ENCODE assay signal across 9 mouse cellular contexts in the genomic region with DNA sequence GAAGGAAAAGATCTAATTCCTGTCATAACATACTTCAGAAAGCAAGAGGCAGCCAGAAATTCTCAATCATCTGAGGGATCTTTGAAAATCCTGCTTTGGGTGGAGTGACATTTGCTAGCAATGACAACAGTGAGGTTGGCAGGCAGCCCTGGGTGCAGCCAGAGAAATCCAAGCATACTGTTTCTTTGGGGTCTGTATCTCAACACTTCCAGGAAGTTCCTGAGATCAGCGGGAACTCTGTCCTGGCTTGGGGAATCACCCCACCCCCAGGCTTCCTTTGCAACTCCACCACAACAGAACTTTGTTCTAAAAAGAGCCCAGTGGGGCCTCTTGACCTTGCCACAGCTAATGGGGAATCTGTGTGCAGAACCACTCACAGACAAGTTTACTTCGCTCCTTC.
A peak's percentile ranks its signal among the peaks of the same experiment; 100 is the strongest.
DNase-seq lines count a peak whose midpoint lies in the region; ATAC-seq lines count a peak whose summit lies in the region.
"Had no signal": no experiment of that assay in that cellular context is flagged by ENCODE, and none has a peak within 500 bp of the region (broad histone marks: within the 10 kb centered on the region; RNA-seq: fewer than 3 reads in every experiment).

No protein-coding gene starts in this region.

- H3K4me1 ChIP-seq in heart, embryonic 14.5 days (ENCODE audit: control insufficient read depth in 2 of 2, insufficient read depth in 2 of 2, low read length in 2 of 2) = peaks cover 10 to 17% of the 10 kb centered on the region in 2 experiments
- peaks cover 16% of the 10 kb centered on the region for H3K4me1 ChIP-seq in lung, embryonic 16.5 days (replicated peaks; ENCODE audit: control insufficient read depth, insufficient read depth, low read length)
- H3K4me1 ChIP-seq in midbrain, embryonic 13.5 days (replicated peaks) = no peaks in the 10 kb centered on the region
- H3K4me1 ChIP-seq in hindbrain, embryonic 12.5 days = peaks cover 8% of the 10 kb centered on the region; the same call in 1 of the 2 replicates

- ATAC-seq in heart, embryonic 14.5 days (ENCODE audit: insufficient number of reproducible peaks, insufficient read depth, low FRiP score, low read depth) = 0 out of 2 replicates have a peak, but pooled peaks have one; percentile 21
- ATAC-seq in lung, embryonic 16.5 days (ENCODE audit: low read depth) = peak; percentile 66; the same call in 1 of the 2 replicates
- ATAC-seq in midbrain, embryonic 13.5 days = no peak
- ATAC-seq in hindbrain, embryonic 12.5 days (ENCODE audit: low FRiP score) = no peak

- H3K9ac ChIP-seq in heart, embryonic 14.5 days (ENCODE audit: low read length) = no peak overlapping the region
- no peak overlapping the region for H3K9ac ChIP-seq in lung, embryonic 16.5 days (ENCODE audit: low read length)
- H3K9ac ChIP-seq in midbrain, embryonic 13.5 days (replicated peaks) = no peak overlapping the region
- no peak overlapping the region for H3K9ac ChIP-seq in hindbrain, embryonic 12.5 days
- H3K9ac ChIP-seq: neural tube, embryonic 12.5 days had no signal

- H3K9me3 ChIP-seq in heart, embryonic 14.5 days (ENCODE audit: control insufficient read depth, low read length) = no peaks in the 10 kb centered on the region
- no peaks in the 10 kb centered on the region for H3K9me3 ChIP-seq in lung, embryonic 16.5 days (ENCODE audit: control insufficient read depth, low read length)
- no peaks in the 10 kb centered on the region for H3K9me3 ChIP-seq in midbrain, embryonic 13.5 days
- no peaks in the 10 kb centered on the region for H3K9me3 ChIP-seq in hindbrain, embryonic 12.5 days (replicated peaks)
- H3K9me3 ChIP-seq: neural tube, embryonic 12.5 days had no signal

- H3K36me3 ChIP-seq in heart, embryonic 14.5 days (ENCODE audit: control insufficient read depth, insufficient read depth, low read length) = no peaks in the 10 kb centered on the region
- no peaks in the 10 kb centered on the region for H3K36me3 ChIP-seq in lung, embryonic 16.5 days (ENCODE audit: control insufficient read depth, insufficient read depth, low read length)
- H3K36me3 ChIP-seq in midbrain, embryonic 13.5 days = no peaks in the 10 kb centered on the region
- H3K36me3 ChIP-seq in hindbrain, embryonic 12.5 days = no peaks in the 10 kb centered on the region
- H3K36me3 ChIP-seq: neural tube, embryonic 12.5 days had no signal

- no peak overlapping the region for H3K4me2 ChIP-seq in heart, embryonic 14.5 days (ENCODE audit: low read length)
- no peak overlapping the region for H3K4me2 ChIP-seq in lung, embryonic 16.5 days (ENCODE audit: low read depth, low read length)
- no peak overlapping the region for H3K4me2 ChIP-seq in midbrain, embryonic 13.5 days (replicated peaks)
- no peak overlapping the region for H3K4me2 ChIP-seq in hindbrain, embryonic 12.5 days (replicated peaks)
- H3K4me2 ChIP-seq: neural tube, embryonic 12.5 days had no signal

- H3K27me3 ChIP-seq in heart, embryonic 14.5 days (ENCODE audit: control insufficient read depth, insufficient read depth, low read length) = no peaks in the 10 kb centered on the region
- H3K27me3 ChIP-seq in lung, embryonic 16.5 days (ENCODE audit: control insufficient read depth, insufficient read depth, low read depth, low read length) = no peaks in the 10 kb centered on the region
- H3K27me3 ChIP-seq in midbrain, embryonic 13.5 days = no peaks in the 10 kb centered on the region
- H3K27me3 ChIP-seq in hindbrain, embryonic 12.5 days = no peaks in the 10 kb centered on the region
- H3K27me3 ChIP-seq: neural tube, embryonic 12.5 days had no signal

- H3K4me3 ChIP-seq in heart, embryonic 14.5 days (ENCODE audit: control insufficient read depth in 1 of 2, insufficient read depth in 1 of 2, low read depth in 1 of 2, low read length in 2 of 2) = no peak overlapping the region
- no peak overlapping the region for H3K4me3 ChIP-seq in lung, embryonic 16.5 days (ENCODE audit: low read length)
- no peak overlapping the region for H3K4me3 ChIP-seq in midbrain, embryonic 13.5 days (replicated peaks)
- H3K4me3 ChIP-seq in hindbrain, embryonic 12.5 days = no peak overlapping the region
- H3K4me3 ChIP-seq: neural tube, embryonic 12.5 days had no signal

- WGBS in heart, embryonic 14.5 days = 25% methylated on average over 2 of the region's 2 CpGs
- WGBS in lung, embryonic 16.5 days = 14% methylated on average over 2 of the region's 2 CpGs
- WGBS in midbrain, embryonic 13.5 days = 64% methylated on average over 2 of the region's 2 CpGs
- WGBS in hindbrain, embryonic 12.5 days = 63% methylated on average over 2 of the region's 2 CpGs

- DNase-seq in right cerebral cortex, adult 18-20 months = peak; percentile 2
- DNase-seq in right cerebral cortex, adult 2 months (ENCODE audit: low spot score in 2 of 2) = no peak
- peak; percentile 10 for DNase-seq in embryo, embryonic 9.5 days (ENCODE audit: extremely low spot score)
- no peak for DNase-seq in ovary, adult 18-20 months (ENCODE audit: low spot score)

- peak overlapping the region; percentile 10 to 45 for H3K27ac ChIP-seq in heart, embryonic 14.5 days (replicated peaks in 1 of 2; ENCODE audit: control insufficient read depth in 1 of 2, insufficient read depth in 1 of 2, low read depth in 2 of 2, low read length in 2 of 2)
- H3K27ac ChIP-seq in lung, embryonic 16.5 days (ENCODE audit: low read length) = peak overlapping the region; percentile 26
- H3K27ac ChIP-seq in midbrain, embryonic 13.5 days = no peak overlapping the region
- H3K27ac ChIP-seq in hindbrain, embryonic 12.5 days = no peak overlapping the region
- H3K27ac ChIP-seq: neural tube, embryonic 12.5 days had no signal

Comparison
In these comparisons a context has a peak if more than half of its experiments do, and no peak if none do; other contexts are left out.
1. DNase-seq: peak in right cerebral cortex, adult 18-20 months (single experiment) and embryo, embryonic 9.5 days (single experiment); none in right cerebral cortex, adult 2 months (0 of 2) and ovary, adult 18-20 months (single experiment).
2. ATAC-seq: peak in heart, embryonic 14.5 days (single experiment) and lung, embryonic 16.5 days (single experiment); none in midbrain, embryonic 13.5 days (single experiment) and hindbrain, embryonic 12.5 days (single experiment).
3. H3K27ac ChIP-seq: peak in heart, embryonic 14.5 days (2 of 2) and lung, embryonic 16.5 days (single experiment); none in midbrain, embryonic 13.5 days (single experiment) and hindbrain, embryonic 12.5 days (single experiment).